ENCODE assay signal across 8 mouse cellular contexts in genomic region chr5:4834819-4835480, GRCm38 (mm10).
A peak's percentile ranks its signal among the peaks of the same experiment; 100 is the strongest.
DNase-seq lines count a peak whose midpoint lies in the region; ATAC-seq and TF ChIP-seq lines count a peak whose summit lies in the region.

No protein-coding gene starts in this region.

- H3K9me3 ChIP-seq in heart, embryonic 11.5 days (replicated peaks; ENCODE audit: control insufficient read depth, low read length) = no peaks in the 10 kb centered on the region
- H3K9me3 ChIP-seq in limb, embryonic 10.5 days (replicated peaks) = no peaks in the 10 kb centered on the region
- H3K9me3 ChIP-seq in neural tube, embryonic 13.5 days = no peaks in the 10 kb centered on the region

- 33% methylated on average over 13 of the region's 13 CpGs for WGBS in heart, embryonic 11.5 days (ENCODE audit: insufficient replicate concordance)
- 18% methylated on average over 13 of the region's 13 CpGs for whole genome bisulfite sequencing in limb, embryonic 10.5 days
- WGBS in neural tube, embryonic 13.5 days = 12% methylated on average over 13 of the region's 13 CpGs

- no peak for TF ChIP-seq CTCF in gastrocnemius, adult 2 months (IDR thresholded peaks at IDR 0.05)

- ATAC-seq in heart, embryonic 11.5 days (replicated peaks; ENCODE audit: insufficient number of reproducible peaks, low FRiP score, low TSS enrichment) = no peak; the same call in 1 of the 2 replicates
- peak; percentile 84 for ATAC-seq in neural tube, embryonic 13.5 days (ENCODE audit: low read depth)

- H3K4me2 ChIP-seq in heart, embryonic 11.5 days = no peak overlapping the region
- H3K4me2 ChIP-seq in neural tube, embryonic 13.5 days = no peak overlapping the region

- H3K27ac ChIP-seq in gastrocnemius, adult 2 months = peak overlapping the region; percentile 43; the same call in 1 of the 2 replicates
- peak overlapping the region; percentile 35 for H3K27ac ChIP-seq in heart, embryonic 11.5 days (ENCODE audit: low read depth, low read length)
- H3K27ac ChIP-seq in limb, embryonic 10.5 days = peak overlapping the region; percentile 50
- peak overlapping the region; percentile 19; the same call in 1 of the 2 replicates for H3K27ac ChIP-seq in neural tube, embryonic 13.5 days (replicated peaks)

- no peak overlapping the region for H3K9ac ChIP-seq in heart, embryonic 11.5 days (ENCODE audit: low read depth, low read length)
- no peak overlapping the region for H3K9ac ChIP-seq in neural tube, embryonic 13.5 days

- no peak for DNase-seq in gastrocnemius, adult 2 months
- DNase-seq in gastrocnemius, postnatal 36 days = no peak
- peak; percentile 76 for DNase-seq in limb, embryonic 10.5 days (ENCODE audit: low spot score)
- no peak for DNase-seq in thymus, postnatal 25 days
- DNase-seq in gastrocnemius, postnatal 14 days = no peak
- DNase-seq in frontal cortex, postnatal 36 days (ENCODE audit: low spot score in 2 of 2) = no peak

- no peaks in the 10 kb centered on the region for H3K27me3 ChIP-seq in heart, embryonic 11.5 days (ENCODE audit: control insufficient read depth, insufficient read depth, low read length)
- H3K27me3 ChIP-seq in limb, embryonic 10.5 days (ENCODE audit: low read depth, poor library complexity, severe bottlenecking) = no peaks in the 10 kb centered on the region
- H3K27me3 ChIP-seq in neural tube, embryonic 13.5 days = peaks cover 66% of the 10 kb centered on the region

- H3K4me1 ChIP-seq in heart, embryonic 11.5 days (ENCODE audit: control insufficient read depth, insufficient read depth, low read length) = peaks cover 17% of the 10 kb centered on the region
- H3K4me1 ChIP-seq in limb, embryonic 10.5 days = peaks cover 29% of the 10 kb centered on the region
- peaks cover 16% of the 10 kb centered on the region for H3K4me1 ChIP-seq in neural tube, embryonic 13.5 days (replicated peaks)

- no peak overlapping the region for H3K4me3 ChIP-seq in gastrocnemius, adult 2 months
- H3K4me3 ChIP-seq in heart, embryonic 11.5 days (ENCODE audit: low read depth, low read length) = no peak overlapping the region
- H3K4me3 ChIP-seq in limb, embryonic 10.5 days = no peak overlapping the region
- no peak overlapping the region for H3K4me3 ChIP-seq in neural tube, embryonic 13.5 days

- intact Hi-C loops in gastrocnemius, adult 2 months (cut with DNase I) = no loop called here
- intact Hi-C loops in gastrocnemius, postnatal 36 days (cut with DNase I) = no loop called here
- intact Hi-C loops in gastrocnemius, postnatal 14 days (cut with DNase I; ENCODE audit: low total_unique reads) = no loop called here

- H3K36me3 ChIP-seq in heart, embryonic 11.5 days (ENCODE audit: control insufficient read depth, insufficient read depth, low read length) = no peaks in the 10 kb centered on the region
- H3K36me3 ChIP-seq in limb, embryonic 10.5 days = no peaks in the 10 kb centered on the region
- no peaks in the 10 kb centered on the region for H3K36me3 ChIP-seq in neural tube, embryonic 13.5 days
